Mouse (Mus musculus) brain, embryonic 14.5 days (tissue): Measurements from ENCODE around the gene Bicc1.

Experiments used
- CTCF ChIP-seq: fragments of 200-500 bp; IDR thresholded peaks from 2 replicates; pipeline ENCODE4 v1.5.1; 2012; ENCODE audit warnings: inconsistent platforms, mild to moderate bottlenecking, moderate library complexity, borderline replicate concordance; ENCODE audit not compliant: insufficient read depth, insufficient read length; ENCODE audit errors: extremely low read depth
- POLR2A ChIP-seq: fragments of 200-500 bp; IDR thresholded peaks from 2 replicates; pipeline ENCODE4 v1.6.1; 2012; ENCODE audit warnings: mild to moderate bottlenecking, inconsistent platforms, borderline replicate concordance; ENCODE audit not compliant: poor library complexity, insufficient read depth, insufficient read length, severe bottlenecking; ENCODE audit errors: extremely low read depth

DNA sequence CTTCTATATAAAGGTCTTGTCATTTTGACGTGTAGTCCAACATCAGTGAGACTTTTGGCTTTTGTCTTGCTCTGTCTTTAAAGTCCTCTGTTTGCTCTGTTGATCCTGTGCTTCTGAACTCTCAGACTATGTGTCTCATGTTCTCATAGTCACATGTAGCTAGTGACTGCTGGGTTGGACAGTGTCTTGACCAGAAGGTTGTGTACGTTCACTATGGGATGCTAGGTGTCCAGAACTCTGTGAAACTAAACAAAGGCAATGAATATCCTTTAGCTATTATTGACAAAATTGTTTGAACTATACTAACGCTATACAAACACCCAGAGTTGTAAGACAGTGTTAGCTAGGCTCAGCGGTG is 72.2 kb downstream of the Bicc1 start:
- no peak for TF ChIP-seq POLR2A
- TF ChIP-seq CTCF = no peak
